Mouse (Mus musculus): ENCODE data around the gene Stab1. TPM values are rescaled to one million over a fixed set of nuclear protein-coding genes. Genes with fewer than 3 reads are reported as not detected.

Gene Stab1
- total RNA-seq, 1 experiment from 2014 or later: not detected

DNA sequence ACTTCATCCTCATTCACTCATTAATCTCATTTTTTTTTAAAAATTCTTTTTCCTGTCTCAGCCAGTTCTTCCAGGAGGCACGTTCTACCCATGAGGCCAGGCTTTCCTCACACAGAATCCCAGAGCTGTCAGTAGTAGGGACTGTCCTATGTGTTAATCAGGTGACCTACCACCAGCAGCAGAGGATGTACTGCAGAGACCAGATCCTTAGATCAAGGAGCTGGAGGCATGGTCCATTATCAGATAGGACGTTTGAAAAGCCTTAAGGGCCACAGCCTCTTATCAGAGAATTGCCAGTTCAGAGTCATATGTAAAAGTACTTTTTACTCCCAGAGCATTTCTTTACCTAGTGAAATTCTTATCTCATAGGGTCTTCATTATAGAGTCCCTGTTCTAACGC lies 54.4 kb downstream of the Stab1 start:
- no peak for ATAC-seq (replicated peaks; ENCODE audit: insufficient number of reproducible peaks, low FRiP score, low TSS enrichment, poor library complexity, severe bottlenecking)

DNA sequence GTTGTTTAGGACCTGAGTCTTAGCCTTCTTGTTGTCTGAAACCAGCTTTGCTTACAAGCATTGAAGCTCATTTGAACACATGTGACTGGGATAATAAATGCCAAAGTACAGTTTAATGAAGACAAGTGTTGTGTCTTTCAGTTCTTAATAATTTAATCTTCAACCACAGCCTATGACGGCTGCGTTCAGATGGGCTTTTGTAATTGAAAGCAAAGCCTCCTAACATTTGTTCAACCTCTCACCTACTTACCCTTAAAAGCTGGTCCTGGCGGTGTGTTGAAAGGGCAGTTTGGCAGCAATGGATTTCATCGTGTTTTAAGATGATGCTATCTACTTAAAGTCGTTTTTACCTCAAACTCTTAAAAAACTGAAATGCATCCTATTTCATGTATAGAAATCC lies 56.3 kb downstream of the Stab1 start:
- no peak for ATAC-seq (replicated peaks; ENCODE audit: insufficient number of reproducible peaks, low FRiP score, low TSS enrichment, poor library complexity, severe bottlenecking)

DNA sequence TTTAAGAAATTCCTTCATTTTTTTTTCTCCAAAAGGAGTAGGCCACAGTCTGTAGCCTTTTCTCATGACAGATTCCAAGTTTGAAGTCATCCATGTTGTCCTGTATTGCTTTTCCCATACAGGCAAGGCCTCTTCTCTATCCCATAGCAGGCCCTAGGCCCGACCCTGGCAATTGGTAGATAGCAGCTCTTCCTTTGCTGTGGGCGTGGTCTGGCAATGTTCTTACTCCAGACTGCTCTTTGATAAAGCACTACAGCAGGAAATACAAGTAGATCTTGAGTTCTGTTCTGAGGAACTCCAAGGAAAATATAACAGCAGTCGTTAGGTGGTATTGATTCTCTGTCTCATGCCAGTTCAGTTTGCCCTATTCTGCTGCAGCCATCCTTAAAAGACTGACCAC lies 57.8 kb downstream of the Stab1 start:
- no peak for ATAC-seq (replicated peaks; ENCODE audit: insufficient number of reproducible peaks, low FRiP score, low TSS enrichment, poor library complexity, severe bottlenecking)

DNA sequence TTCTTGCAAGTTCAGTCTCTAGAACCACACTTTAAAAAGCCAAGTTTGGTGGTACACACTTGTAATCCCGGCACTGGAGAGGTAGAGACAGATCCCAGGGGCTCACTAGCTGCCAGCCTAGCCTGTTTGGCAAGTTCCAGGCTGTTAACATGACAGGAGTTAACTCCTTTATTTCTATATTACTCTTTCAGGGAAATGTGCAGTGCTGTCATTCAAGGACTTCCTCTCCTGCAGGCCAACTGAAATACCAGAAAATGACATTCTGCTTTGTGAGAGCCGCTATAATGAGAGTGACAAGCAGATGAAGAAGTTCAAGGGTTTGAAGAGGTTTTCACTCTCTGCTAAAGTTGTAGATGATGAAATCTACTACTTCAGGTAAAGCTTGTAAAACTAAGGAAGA lies 63.3 kb downstream of the Stab1 start:
- no peak for ATAC-seq (replicated peaks; ENCODE audit: insufficient number of reproducible peaks, low FRiP score, low TSS enrichment, poor library complexity, severe bottlenecking)

DNA sequence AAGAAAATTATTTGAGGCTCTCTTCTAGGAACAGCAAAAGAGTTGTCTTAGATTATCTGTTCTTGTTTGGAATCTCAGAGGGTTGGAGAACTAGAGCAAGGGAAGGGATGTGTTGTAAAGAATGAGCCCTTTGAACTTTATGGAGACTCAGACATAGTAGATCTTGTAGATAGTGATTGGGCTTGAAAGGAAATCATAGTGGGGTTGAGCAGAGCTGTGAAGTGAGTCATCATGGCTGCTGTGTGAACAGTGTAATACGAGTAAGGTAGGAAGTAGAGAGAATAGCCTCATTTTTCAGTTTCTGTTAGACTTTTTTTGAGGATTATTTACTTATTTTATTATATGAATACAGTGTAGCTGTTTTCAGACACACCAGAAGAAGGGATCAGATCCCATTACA lies 78.5 kb downstream of the Stab1 start:
- no peak for ATAC-seq (replicated peaks; ENCODE audit: insufficient number of reproducible peaks, low FRiP score, low TSS enrichment, poor library complexity, severe bottlenecking)

Other genes with a start within 250 kb of the Stab1 start
- gene Itih3, start 244.9 kb downstream of the Stab1 start, total RNA-seq (2017): not detected in 3 replicates
- not detected in 3 replicates for gene Itih1, start 225.4 kb downstream of the Stab1 start, total RNA-seq (2017)
- gene Nek4, start 217.3 kb downstream of the Stab1 start, total RNA-seq (2017): 5.3 to 6.9 TPM (median 5.3 TPM) in 3 replicates
- 17.0 to 29.2 TPM (median 20.6 TPM) in 3 replicates for gene Glt8d1, start 167.2 kb downstream of the Stab1 start, total RNA-seq (2017)
- gene Spcs1, start 167.0 kb downstream of the Stab1 start, total RNA-seq (2017): 73.5 to 105 TPM (median 73.5 TPM) in 3 replicates
- gene Pbrm1, start 149.5 kb downstream of the Stab1 start, total RNA-seq (2017): 41.7 to 67.0 TPM (median 49.4 TPM) in 3 replicates
- 99.4 to 162 TPM (median 133 TPM) in 3 replicates for gene Gnl3, start 149.5 kb downstream of the Stab1 start, total RNA-seq (2017)
- gene Smim4, start 39.7 kb downstream of the Stab1 start, total RNA-seq (2017): 28.8 to 62.7 TPM (median 40.4 TPM) in 3 replicates
- gene Nt5dc2, start 37.6 kb downstream of the Stab1 start, total RNA-seq (2017): 1.7 to 2.7 TPM in 2 of 3 replicates, not detected in the other
- gene Tnnc1, start 39.7 kb upstream of the Stab1 start, total RNA-seq (2017): not detected in 3 replicates
- 88.8 to 157 TPM (median 111 TPM) in 3 replicates for gene Nisch, start 48.3 kb upstream of the Stab1 start, total RNA-seq (2017)
- not detected in 3 replicates for gene Sema3g, start 49.2 kb upstream of the Stab1 start, total RNA-seq (2017)
- gene Phf7, start 82.7 kb upstream of the Stab1 start, total RNA-seq (2017): 13.2 to 19.6 TPM (median 14.0 TPM) in 3 replicates
- 40.4 to 69.5 TPM (median 59.6 TPM) in 3 replicates for gene Bap1, start 82.8 kb upstream of the Stab1 start, total RNA-seq (2017)
- gene Dnah1, start 155.3 kb upstream of the Stab1 start, total RNA-seq (2017): under 0.01 TPM in 1 of 3 replicates, not detected in the others
- gene Capn7, start 168.0 kb upstream of the Stab1 start, total RNA-seq (2017): 67.9 to 73.5 TPM (median 73.1 TPM) in 3 replicates

All from monocyte, adult 5-6 weeks (primary cell).